Mouse (Mus musculus) heart, adult 2 months (tissue): ENCODE measurements around the gene Ctdspl2. TPM values are rescaled to one million over a fixed set of nuclear protein-coding genes. Genes with fewer than 3 reads are reported as not detected.

Source experiments
- DNase-seq, 2 experiments: peaks; one replicate each; pipeline ENCODE4 v3.0.0; 2021
- H3K27ac ChIP-seq: fragments of 200-600 bp; 2 replicates; pipeline ENCODE4 v1.8.1; 2022
- H3K27me3 ChIP-seq: fragments of 200-500 bp; 2 replicates; pipeline ENCODE4 v1.6.1; 2012; ENCODE audit warnings: mild to moderate bottlenecking, low read length, inconsistent platforms, mixed read lengths; ENCODE audit not compliant: control insufficient read depth, insufficient read depth
- H3K36me3 ChIP-seq: fragments of 200-500 bp; 2 replicates; pipeline ENCODE4 v1.6.1; 2012; ENCODE audit warnings: low read length, inconsistent platforms; ENCODE audit not compliant: control insufficient read depth, insufficient read depth
- H3K4me1 ChIP-seq: fragments of 200-500 bp; 2 replicates; pipeline ENCODE4 v1.6.1; 2011; ENCODE audit warnings: low read length; ENCODE audit not compliant: control insufficient read depth, insufficient read depth
- H3K4me3 ChIP-seq: fragments of 200-600 bp; 2 replicates; pipeline ENCODE4 v1.8.1; 2022
- H3K79me2 ChIP-seq: fragments of 200-500 bp; replicated peaks from 2 replicates; pipeline ENCODE4 v1.6.1; 2012; ENCODE audit warnings: mild to moderate bottlenecking, inconsistent platforms, low read length, moderate library complexity, mixed read lengths; ENCODE audit not compliant: control insufficient read depth, insufficient read depth
- H3K9ac ChIP-seq: fragments of 200-500 bp; 2 replicates; pipeline ENCODE4 v1.6.1; 2012; ENCODE audit warnings: low read depth, mild to moderate bottlenecking, control low read depth, inconsistent platforms, low read length, mixed read lengths
- CTCF ChIP-seq: fragments of 200-600 bp; IDR thresholded peaks from 2 replicates; pipeline ENCODE4 v1.8.1; 2022; ENCODE audit warnings: antibody characterized with exemption, mild to moderate bottlenecking, moderate library complexity
- EP300 ChIP-seq: fragments of 200-500 bp; IDR thresholded peaks from 2 replicates; pipeline ENCODE4 v1.6.1; 2011; ENCODE audit warnings: low read depth, low read length, control low read depth; ENCODE audit not compliant: insufficient read depth
- POLR2A ChIP-seq: fragments of 200-500 bp; IDR thresholded peaks from 2 replicates; pipeline ENCODE4 v1.6.1; 2011; ENCODE audit warnings: mild to moderate bottlenecking, low read depth, low read length, control low read depth; ENCODE audit not compliant: insufficient read depth
- WGBS: fragments of 180-500 bp; shearing (Covaris S2); methylation state at CpG from one replicate; pipeline ENCODE4 v1.1.7; 2018; 5-methylcytosine and 5-hydroxymethylcytosine counted together
- intact Hi-C: fragments of 180-260 bp; cut with DNase I; formaldehyde crosslinking; loops from one replicate; pipeline ENCODE4 v1.15.1; 2025
- polyA plus RNA-seq: library from polyadenylated mRNA; depleted of rRNA; stranded (reverse); fragments of >200 nt; gene quantifications from 2 replicates; pipeline ENCODE4 v1.2.3, GENCODE M21; 2012
- total RNA-seq, 2 experiments: library from RNA; stranded (reverse); gene quantifications; 2 replicates each; pipeline ENCODE4 v1.2.3; 2021

The Ctdspl2 gene
- total and polyA plus RNA-seq, 3 experiments: 3.1 to 12.6 (median 12.1) TPM

DNA sequence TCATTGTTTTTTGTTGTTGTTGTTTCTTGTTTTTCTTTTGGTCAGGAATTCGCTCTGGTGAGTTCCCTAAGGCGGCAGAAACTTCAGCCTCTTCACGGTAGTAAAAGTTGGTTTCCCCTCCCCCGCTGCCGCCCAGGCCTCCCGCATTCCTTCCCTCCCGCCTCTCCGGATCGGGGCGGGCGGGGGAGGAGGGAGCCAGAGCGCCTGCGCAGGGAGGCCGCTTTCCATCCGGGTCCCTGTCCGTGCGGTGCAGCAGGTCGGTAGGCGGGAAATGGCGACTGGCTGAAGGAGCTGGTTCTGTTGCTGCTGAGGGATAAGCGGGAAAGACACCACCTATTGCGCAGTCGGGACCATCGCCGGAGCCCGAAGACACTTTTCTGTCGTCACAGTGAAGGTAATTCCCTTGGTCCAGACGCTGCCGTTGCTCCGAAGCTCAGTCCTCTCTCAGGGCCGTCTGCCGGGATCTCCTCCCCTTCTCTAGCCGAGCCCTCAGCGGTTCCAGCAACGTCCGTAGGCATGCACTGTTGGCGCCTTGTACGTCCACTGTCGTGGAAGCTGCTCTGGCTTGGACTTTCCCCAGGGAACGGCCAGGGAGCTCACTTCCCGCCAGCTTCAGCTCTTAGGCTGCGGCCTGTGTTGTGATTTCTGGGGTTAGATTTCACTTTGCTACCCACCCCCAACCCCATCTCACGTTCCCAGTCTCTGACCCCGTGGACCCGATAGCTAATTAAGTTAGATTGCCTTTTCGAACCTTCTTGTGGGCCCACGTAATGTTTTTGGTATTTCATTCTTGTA lies 620 bp downstream of the Ctdspl2 start:
- H3K36me3 ChIP-seq: peaks cover 8% of the 10 kb centered on the region; the same call in 1 of the 2 replicates
- WGBS: under 1% methylated on average over 47 of the region's 47 CpGs
- peaks cover 2% of the 10 kb centered on the region; the same call in 1 of the 2 replicates for H3K79me2 ChIP-seq
- H3K4me1 ChIP-seq: peaks cover 11% of the 10 kb centered on the region
- TF ChIP-seq EP300 (no peak), POLR2A (peak; percentile 88)
- H3K27ac ChIP-seq: peak overlapping the region; percentile 98
- intact Hi-C loops: loop anchor here (5.0 kb wide), 1 partner anchor 71 kb away; the partner anchor contains the start of gene Eif3j1
- no peaks in the 10 kb centered on the region for H3K27me3 ChIP-seq
- peak overlapping the region; percentile 86 for H3K9ac ChIP-seq
- peak; percentile 95 to 97 for DNase-seq
- peak overlapping the region; percentile 97 for H3K4me3 ChIP-seq

GRCm38 (mm10) chr2:121957216-121957792 lies 1.5 kb downstream of the Ctdspl2 start:
- no peak for DNase-seq
- no peak overlapping the region; the same call in 1 of the 2 replicates for H3K9ac ChIP-seq
- WGBS: 3% methylated on average over 8 of the region's 8 CpGs
- peak overlapping the region; percentile 97 for H3K4me3 ChIP-seq
- H3K27ac ChIP-seq: peak overlapping the region; percentile 98; the same call in 1 of the 2 replicates
- intact Hi-C loops: loop anchor here (5.0 kb wide), 1 partner anchor 70 kb away; the partner anchor contains the start of gene Eif3j1
- TF ChIP-seq CTCF (0 out of 2 replicates have a peak, but pooled peaks have one; percentile 2), POLR2A (no peak), EP300 (no peak)
- no peaks in the 10 kb centered on the region for H3K27me3 ChIP-seq
- H3K36me3 ChIP-seq: peaks cover 8% of the 10 kb centered on the region; the same call in 1 of the 2 replicates
- H3K4me1 ChIP-seq: peaks cover 11% of the 10 kb centered on the region
- H3K79me2 ChIP-seq: peaks cover 2% of the 10 kb centered on the region; the same call in 1 of the 2 replicates

GRCm38 (mm10) chr2:121995738-121996137 lies 39.9 kb downstream of the Ctdspl2 start:
- TF ChIP-seq POLR2A (no peak), CTCF (peak; percentile 58)
- H3K36me3 ChIP-seq: no peaks in the 10 kb centered on the region; the same call in none of the 2 replicates
- no peak for DNase-seq
- 79% methylated on average over 1 of the region's 1 CpGs for WGBS
- H3K79me2 ChIP-seq: peaks cover 1% of the 10 kb centered on the region; the same call in 1 of the 2 replicates
- intact Hi-C loops: no loop called here
- H3K4me1 ChIP-seq: no peaks in the 10 kb centered on the region
- H3K9ac ChIP-seq: no peak overlapping the region
- no peak overlapping the region for H3K27ac ChIP-seq
- no peak overlapping the region for H3K4me3 ChIP-seq
- H3K27me3 ChIP-seq: no peaks in the 10 kb centered on the region

GRCm38 (mm10) chr2:122008832-122009231 lies 53.0 kb downstream of the Ctdspl2 start:
- H3K9ac ChIP-seq: no peak overlapping the region
- H3K36me3 ChIP-seq: no peaks in the 10 kb centered on the region
- DNase-seq: no peak
- H3K79me2 ChIP-seq: no peaks in the 10 kb centered on the region
- WGBS: 95% methylated on average over 3 of the region's 3 CpGs
- no peak overlapping the region for H3K27ac ChIP-seq
- intact Hi-C loops: no loop called here
- H3K27me3 ChIP-seq: no peaks in the 10 kb centered on the region
- no peaks in the 10 kb centered on the region for H3K4me1 ChIP-seq
- no peak for TF ChIP-seq EP300
- no peak overlapping the region for H3K4me3 ChIP-seq

- Histone ChIP-seq H3K4me1 (no peaks in the 10 kb centered on the region), H3K79me2 (no peaks in the 10 kb centered on the region), H3K9ac (no peak overlapping the region), H3K27me3 (no peaks in the 10 kb centered on the region), H3K36me3 (no peaks in the 10 kb centered on the region), H3K27ac (no peak overlapping the region), H3K4me3 (no peak overlapping the region)
- DNase-seq: no peak
- TF ChIP-seq POLR2A: no peak
- TF ChIP-seq EP300: no peak
- no peak for TF ChIP-seq CTCF
- 83% methylated on average over 7 of the region's 7 CpGs for WGBS
- intact Hi-C loops: no loop called here
Observed at GRCm38 (mm10) chr2:122011441-122011840, 55.6 kb downstream of the Ctdspl2 start.

DNA sequence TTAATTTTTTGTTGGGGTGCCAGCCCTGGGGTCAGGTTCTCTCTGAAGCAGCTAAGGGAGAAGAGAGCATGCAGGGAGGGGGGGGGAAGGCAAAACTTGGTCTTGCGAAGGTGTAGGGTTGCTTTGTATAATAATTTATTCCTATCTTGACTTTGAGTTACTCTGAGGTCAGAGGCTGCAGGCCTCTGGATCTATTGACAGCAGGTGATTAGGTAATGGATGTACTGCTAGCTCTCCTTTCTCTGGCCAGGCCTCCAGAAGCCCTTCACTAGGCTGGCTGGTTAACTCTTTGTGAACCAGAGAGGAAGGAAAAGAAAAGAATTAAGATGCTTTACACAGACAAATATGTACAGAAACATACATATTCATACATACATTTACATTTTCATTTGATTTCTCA lies 62.9 kb downstream of the Ctdspl2 start:
- H3K4me3 ChIP-seq: no peak overlapping the region
- no peaks in the 10 kb centered on the region for H3K79me2 ChIP-seq
- H3K27me3 ChIP-seq: no peaks in the 10 kb centered on the region
- intact Hi-C loops: no loop called here
- H3K4me1 ChIP-seq: no peaks in the 10 kb centered on the region
- no peak overlapping the region for H3K9ac ChIP-seq
- no peak for TF ChIP-seq EP300
- no peak for TF ChIP-seq POLR2A
- no peak for TF ChIP-seq CTCF
- DNase-seq: no peak
- WGBS: 76% methylated on average over 1 of the region's 1 CpGs
- H3K36me3 ChIP-seq: no peaks in the 10 kb centered on the region
- H3K27ac ChIP-seq: no peak overlapping the region
